Mouse (Mus musculus): ENCODE data around the gene Slc11a1. TPM values are rescaled to one million over a fixed set of nuclear protein-coding genes. Genes with fewer than 3 reads are reported as not detected.

The Slc11a1 gene
- polyA plus RNA-seq, 1 experiment: not detected

DNA sequence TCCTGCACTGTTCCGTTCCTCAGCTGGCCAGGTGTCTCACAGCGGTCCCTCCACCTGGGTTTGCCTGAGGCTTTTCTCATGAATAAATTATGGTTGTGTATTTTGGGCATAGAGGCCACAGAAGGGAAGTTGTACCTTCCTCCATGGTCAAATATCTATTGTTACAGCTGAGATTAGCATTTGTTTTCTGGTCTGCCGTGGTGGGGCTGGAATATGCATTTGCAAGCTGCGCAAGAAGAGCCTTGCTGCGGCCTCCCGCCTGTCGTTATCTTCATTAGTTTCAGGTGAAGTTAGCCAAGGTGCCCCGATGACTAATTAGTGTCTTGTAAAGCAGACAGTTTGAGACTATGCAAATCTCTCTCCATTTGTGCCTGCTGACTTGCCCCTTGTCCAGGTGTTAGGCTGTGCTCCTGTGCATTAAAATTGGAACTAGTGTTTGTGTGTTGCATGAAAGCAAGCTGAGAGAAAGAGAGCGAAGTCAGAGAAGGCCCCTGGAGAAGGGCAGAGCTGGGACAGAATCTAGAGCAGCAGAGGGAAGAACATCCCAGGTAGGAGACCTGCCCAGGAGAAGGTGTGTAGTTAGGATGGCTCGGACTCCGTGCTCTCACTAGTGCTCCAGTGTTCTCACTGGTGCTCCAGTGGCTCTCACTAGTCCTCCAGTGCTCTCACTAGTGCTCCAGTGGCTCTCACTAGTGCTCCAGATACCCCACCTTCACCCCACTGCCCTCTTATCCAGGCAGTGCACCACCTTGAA lies 30.7 kb upstream of the Slc11a1 start:
- peaks cover 20% of the 10 kb centered on the region for H3K4me1 ChIP-seq (ENCODE audit: control insufficient read depth, insufficient read depth, low read length)
- H3K27ac ChIP-seq (ENCODE audit: insufficient read depth, low read depth, low read length): no peak overlapping the region
- TF ChIP-seq POLR2A (IDR thresholded peaks at IDR 0.05; ENCODE audit: insufficient read depth, low read depth, low read length): no peak
- TF ChIP-seq CTCF (IDR thresholded peaks at IDR 0.05; ENCODE audit: insufficient read depth, low read depth, low read length): no peak
- WGBS: 86% methylated on average over 11 of the region's 11 CpGs
- no peak overlapping the region for H3K4me3 ChIP-seq (ENCODE audit: insufficient read depth, low read depth, low read length)

DNA sequence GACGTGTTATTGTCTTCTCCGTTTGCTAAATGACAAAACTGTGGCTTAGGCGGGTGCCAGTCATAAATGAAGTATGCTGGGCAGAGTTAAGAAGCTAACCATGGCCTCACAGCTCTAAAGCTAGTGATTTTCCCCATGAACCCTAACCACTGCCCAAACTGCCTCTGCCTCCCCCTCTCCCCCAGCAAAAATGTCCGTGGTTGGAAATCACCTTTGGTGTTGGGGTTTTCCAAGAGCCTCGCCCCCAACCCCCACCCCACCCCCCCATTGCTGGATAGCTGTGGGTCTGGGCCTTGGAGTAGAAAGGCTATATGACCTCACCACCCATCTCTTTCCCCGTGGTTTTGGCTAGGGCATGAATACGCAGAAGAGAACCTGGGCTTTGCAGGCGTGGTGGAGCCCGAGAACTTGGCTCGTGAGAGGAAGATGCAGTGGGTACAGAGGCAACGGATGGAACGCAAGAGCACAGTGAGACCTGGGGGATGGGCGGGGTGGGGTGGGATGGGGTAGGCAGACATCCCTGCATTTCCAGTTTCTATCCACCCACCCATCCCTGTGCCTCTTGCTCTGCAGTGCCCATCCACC lies 23.7 kb upstream of the Slc11a1 start:
- peaks cover 10% of the 10 kb centered on the region for H3K4me1 ChIP-seq (ENCODE audit: control insufficient read depth, insufficient read depth, low read length)
- no peak overlapping the region for H3K4me3 ChIP-seq (ENCODE audit: insufficient read depth, low read depth, low read length)
- no peak for TF ChIP-seq POLR2A (IDR thresholded peaks at IDR 0.05; ENCODE audit: insufficient read depth, low read depth, low read length)
- no peak for TF ChIP-seq CTCF (IDR thresholded peaks at IDR 0.05; ENCODE audit: insufficient read depth, low read depth, low read length)
- WGBS: 88% methylated on average over 13 of the region's 13 CpGs
- H3K27ac ChIP-seq (ENCODE audit: insufficient read depth, low read depth, low read length): no peak overlapping the region

DNA sequence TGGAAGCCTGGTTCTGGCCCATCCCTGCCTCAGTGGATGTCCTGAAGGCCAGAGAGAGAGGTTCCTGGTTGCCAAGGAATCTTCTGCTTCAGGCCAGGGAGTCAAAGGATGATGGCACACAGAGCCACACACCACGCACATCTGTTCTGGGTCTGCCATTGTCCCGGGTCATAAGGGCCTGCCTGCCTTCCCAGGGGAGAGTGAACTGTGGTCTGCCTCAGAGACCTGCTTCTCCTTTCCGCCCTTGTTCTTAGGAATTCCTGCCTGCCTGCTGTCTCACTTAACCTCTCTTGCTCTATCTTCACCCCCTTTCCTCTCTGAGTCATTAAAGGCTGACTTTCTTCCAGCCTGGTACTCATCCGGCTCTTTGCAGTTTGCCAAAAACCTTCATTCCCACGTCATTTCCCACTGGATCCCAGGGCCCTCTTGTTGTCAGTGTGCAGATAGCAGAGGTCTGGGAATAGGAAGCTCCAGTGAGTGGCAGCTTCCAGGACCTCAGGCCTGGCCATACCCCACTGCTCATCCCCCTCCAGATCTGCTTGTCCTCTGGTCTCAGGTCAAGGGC lies 22.4 kb upstream of the Slc11a1 start:
- WGBS: 69% methylated on average over 5 of the region's 5 CpGs
- TF ChIP-seq CTCF (IDR thresholded peaks at IDR 0.05; ENCODE audit: insufficient read depth, low read depth, low read length) (no peak), POLR2A (IDR thresholded peaks at IDR 0.05; ENCODE audit: insufficient read depth, low read depth, low read length) (no peak)
- Histone ChIP-seq H3K27ac (ENCODE audit: insufficient read depth, low read depth, low read length) (no peak overlapping the region), H3K4me1 (ENCODE audit: control insufficient read depth, insufficient read depth, low read length) (peaks cover 10% of the 10 kb centered on the region), H3K4me3 (ENCODE audit: insufficient read depth, low read depth, low read length) (no peak overlapping the region)

DNA sequence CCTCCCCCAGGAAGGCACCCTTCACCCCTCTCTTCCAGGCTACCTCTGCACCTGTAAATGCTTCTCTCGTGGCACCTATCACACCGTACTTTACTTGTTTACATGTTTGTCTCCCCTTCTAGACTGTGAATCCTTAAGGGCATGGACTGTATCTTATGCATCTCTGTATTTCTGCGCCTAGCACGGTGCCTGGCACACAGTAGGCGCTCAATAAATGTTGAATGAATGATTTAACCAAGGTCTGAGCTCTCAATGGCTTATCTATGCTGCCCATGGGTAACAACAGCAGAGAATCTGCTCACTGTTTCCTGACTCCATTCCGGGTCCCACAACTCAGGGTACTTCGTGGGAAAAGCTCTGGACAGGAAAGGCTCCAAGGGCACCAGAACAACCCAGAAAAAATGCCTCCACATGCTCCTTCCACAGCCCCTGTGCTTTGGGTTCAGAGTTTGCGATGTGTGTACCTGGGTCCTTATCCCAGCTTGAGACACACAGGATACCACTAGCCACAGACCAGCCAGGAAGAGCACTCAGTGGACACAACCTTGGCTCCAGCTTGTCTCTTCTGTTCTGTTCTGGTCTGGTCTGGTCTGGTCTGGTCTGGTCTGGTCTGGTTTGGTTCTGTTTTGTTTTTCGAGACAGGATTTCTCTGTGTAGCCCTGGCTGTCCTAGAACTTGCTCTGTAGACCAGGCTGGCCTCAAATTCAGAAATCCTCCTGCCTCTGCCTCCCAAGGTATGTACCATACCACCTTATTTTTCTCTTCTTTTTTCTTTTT lies 21.4 kb upstream of the Slc11a1 start:
- 95% methylated on average over 9 of the region's 9 CpGs for WGBS
- Histone ChIP-seq H3K4me1 (ENCODE audit: control insufficient read depth, insufficient read depth, low read length) (peaks cover 10% of the 10 kb centered on the region), H3K4me3 (ENCODE audit: insufficient read depth, low read depth, low read length) (no peak overlapping the region), H3K27ac (ENCODE audit: insufficient read depth, low read depth, low read length) (no peak overlapping the region)
- TF ChIP-seq CTCF (IDR thresholded peaks at IDR 0.05; ENCODE audit: insufficient read depth, low read depth, low read length) (no peak), POLR2A (IDR thresholded peaks at IDR 0.05; ENCODE audit: insufficient read depth, low read depth, low read length) (no peak)

DNA sequence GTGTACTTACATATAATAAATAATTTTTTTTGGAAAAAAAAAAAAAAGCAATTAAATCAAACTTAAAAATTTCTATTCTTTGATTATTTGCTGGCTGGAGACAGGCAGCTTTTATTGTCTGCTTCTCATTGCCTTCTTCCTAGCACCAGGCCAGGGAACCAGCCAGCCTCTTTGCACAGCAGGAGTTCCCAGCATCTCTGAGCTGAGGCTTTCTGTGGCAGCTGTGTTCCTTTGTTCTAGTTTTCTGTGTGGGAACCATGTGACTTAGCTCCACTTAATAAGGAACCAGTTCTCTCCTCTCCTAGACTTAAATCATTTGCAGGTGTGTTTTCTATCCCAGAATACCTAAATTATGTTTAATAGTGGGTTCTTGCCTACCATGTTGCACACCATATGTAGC lies 17.5 kb upstream of the Slc11a1 start:
- Histone ChIP-seq H3K27ac (ENCODE audit: insufficient read depth, low read depth, low read length) (no peak overlapping the region), H3K4me1 (ENCODE audit: control insufficient read depth, insufficient read depth, low read length) (peaks cover 4% of the 10 kb centered on the region; the same call in 1 of the 2 replicates), H3K4me3 (ENCODE audit: insufficient read depth, low read depth, low read length) (no peak overlapping the region)
- no peak for TF ChIP-seq POLR2A (IDR thresholded peaks at IDR 0.05; ENCODE audit: insufficient read depth, low read depth, low read length)
- no peak for TF ChIP-seq CTCF (IDR thresholded peaks at IDR 0.05; ENCODE audit: insufficient read depth, low read depth, low read length)

DNA sequence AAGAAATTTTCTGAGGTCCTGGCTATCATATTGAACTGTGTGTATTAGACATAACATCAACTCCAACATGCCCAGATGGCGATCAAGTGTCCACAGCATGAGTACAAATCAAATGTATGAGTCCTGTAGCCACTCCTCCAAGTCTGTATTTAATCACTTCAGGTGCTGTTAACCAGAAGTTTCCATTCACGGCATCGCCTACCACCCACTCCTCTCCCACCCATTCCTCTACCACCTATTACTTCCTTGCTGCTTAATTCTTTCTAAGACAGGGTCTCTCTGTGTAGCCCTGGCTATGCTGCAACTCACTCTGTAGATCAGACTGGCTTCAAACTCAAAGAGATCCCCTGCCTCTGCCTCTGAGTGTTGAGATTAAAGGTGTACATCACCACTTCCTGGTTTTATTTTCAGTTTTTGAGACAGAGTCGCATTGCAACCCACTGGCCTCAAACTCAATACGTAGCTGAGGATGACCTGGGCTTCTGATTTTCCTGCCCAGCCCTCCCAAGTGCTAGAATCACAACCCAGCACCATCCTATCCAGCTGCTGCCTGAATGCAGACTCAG lies 15.0 kb upstream of the Slc11a1 start:
- H3K4me1 ChIP-seq (ENCODE audit: control insufficient read depth, insufficient read depth, low read length): peaks cover 6% of the 10 kb centered on the region; the same call in 1 of the 2 replicates
- WGBS: 83% methylated on average over 5 of the region's 5 CpGs
- TF ChIP-seq CTCF (IDR thresholded peaks at IDR 0.05; ENCODE audit: insufficient read depth, low read depth, low read length) (no peak), POLR2A (IDR thresholded peaks at IDR 0.05; ENCODE audit: insufficient read depth, low read depth, low read length) (no peak)
- no peak overlapping the region for H3K27ac ChIP-seq (ENCODE audit: insufficient read depth, low read depth, low read length)
- no peak overlapping the region for H3K4me3 ChIP-seq (ENCODE audit: insufficient read depth, low read depth, low read length)

DNA sequence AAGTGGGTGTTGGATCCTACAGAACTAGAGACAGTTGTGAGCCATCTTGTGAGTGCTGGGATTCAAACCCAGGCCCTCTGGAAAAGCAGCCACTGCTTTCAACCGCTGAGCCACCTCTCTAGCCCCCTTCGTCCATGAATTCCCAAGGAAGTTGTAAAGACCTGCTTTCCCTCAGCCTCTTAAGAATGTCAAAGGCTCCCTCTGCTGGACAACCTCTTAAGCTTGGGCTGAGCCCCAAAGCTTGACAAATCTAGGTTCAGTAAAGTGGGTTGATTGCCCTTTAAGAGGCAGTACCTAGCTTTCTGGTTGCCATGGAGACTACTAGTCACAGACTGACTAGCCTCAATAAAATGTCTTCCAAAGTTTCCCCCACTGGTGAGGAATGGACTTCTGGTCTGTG lies 13.2 kb upstream of the Slc11a1 start, which contains the start of gene Catip:
TSS of gene Catip (plus strand) at position 297 of the 400 bp plus-strand sequence.
- peak; percentile 22; the same call in 1 of the 2 replicates for TF ChIP-seq CTCF (IDR thresholded peaks at IDR 0.05; ENCODE audit: insufficient read depth, low read depth, low read length)
- no peak for TF ChIP-seq POLR2A (IDR thresholded peaks at IDR 0.05; ENCODE audit: insufficient read depth, low read depth, low read length)
- no peak within 1 kb of the TSS for H3K4me3 ChIP-seq (ENCODE audit: insufficient read depth, low read depth, low read length)
- peaks cover 6% of the 10 kb centered on the region; the same call in 1 of the 2 replicates for H3K4me1 ChIP-seq (ENCODE audit: control insufficient read depth, insufficient read depth, low read length)
- 2% methylated on average over 2 of the region's 2 CpGs for WGBS
- H3K27ac ChIP-seq (ENCODE audit: insufficient read depth, low read depth, low read length): no peak within 1 kb of the TSS

DNA sequence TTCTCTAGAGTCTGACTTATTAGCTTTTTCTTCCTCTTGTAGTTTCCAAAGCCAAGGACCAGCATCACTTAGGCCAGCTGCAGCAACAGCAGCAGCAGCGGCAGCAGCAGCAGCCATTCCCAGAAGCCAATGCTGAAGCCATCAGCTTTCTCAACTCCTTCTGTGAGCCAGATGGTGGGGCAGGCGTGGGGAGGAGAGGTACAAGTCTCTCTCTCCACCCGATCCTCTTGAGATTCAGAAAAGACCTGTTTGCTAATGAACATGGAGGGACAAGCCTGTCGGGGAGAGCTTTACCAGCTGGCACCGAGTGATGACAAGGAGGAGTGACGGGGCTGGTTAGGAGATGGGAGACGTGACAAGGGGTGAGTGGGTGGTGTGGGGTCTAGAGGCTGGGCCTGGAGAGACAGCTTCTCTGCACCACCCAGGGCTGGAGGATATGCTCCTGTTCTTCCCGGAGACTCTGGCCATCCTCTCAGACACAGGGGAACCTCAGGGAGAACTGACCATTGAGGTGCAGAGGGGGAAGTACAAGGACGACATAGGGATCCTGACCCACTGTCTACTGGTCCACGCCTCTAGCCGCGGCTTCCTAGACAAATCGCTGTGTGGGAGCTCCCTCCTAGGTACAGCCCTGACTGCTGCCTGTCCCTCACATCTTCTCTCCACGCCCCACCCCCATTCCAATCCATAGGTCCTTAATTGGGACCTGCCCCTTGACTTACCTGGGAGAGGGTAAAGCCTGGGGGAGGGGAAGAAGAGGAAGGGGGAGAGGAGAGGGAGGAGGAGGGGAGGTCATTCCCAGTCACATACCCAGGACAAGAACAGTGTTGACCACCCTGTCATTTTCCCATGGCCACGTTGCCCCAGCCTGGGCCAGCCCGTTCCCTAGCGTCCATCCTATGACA lies 12.4 kb upstream of the Slc11a1 start:
- Histone ChIP-seq H3K4me1 (ENCODE audit: control insufficient read depth, insufficient read depth, low read length) (peaks cover 6% of the 10 kb centered on the region), H3K27ac (ENCODE audit: insufficient read depth, low read depth, low read length) (no peak overlapping the region), H3K4me3 (ENCODE audit: insufficient read depth, low read depth, low read length) (no peak overlapping the region)
- WGBS: 64% methylated on average over 17 of the region's 17 CpGs
- TF ChIP-seq POLR2A (IDR thresholded peaks at IDR 0.05; ENCODE audit: insufficient read depth, low read depth, low read length) (no peak), CTCF (IDR thresholded peaks at IDR 0.05; ENCODE audit: insufficient read depth, low read depth, low read length) (no peak)
